Comparison of ENCODE assay signal across 23 mouse cellular contexts in genomic region chr8:90837440-90837839, GRCm38 (mm10). TPM values are rescaled to one million over a fixed set of nuclear protein-coding genes. Genes with fewer than 3 reads are reported as not detected.
DNase-seq lines count a peak whose midpoint lies in the region; ATAC-seq and TF ChIP-seq lines count a peak whose summit lies in the region.
"Had no signal": no experiment of that assay in that cellular context is flagged by ENCODE, and none has a peak within 500 bp of the region (broad histone marks: within the 10 kb centered on the region; RNA-seq: fewer than 3 reads in every experiment).

No protein-coding gene starts in this region.

- peak; percentile 94 for ATAC-seq in frontal cortex, adult (ENCODE audit: low TSS enrichment)
- ATAC-seq: CD4-positive, CD25-positive, alpha-beta regulatory T cell, adult 4 months; forebrain, embryonic 13.5 days; forebrain, embryonic 15.5 days; forebrain, postnatal 0 days had no signal

- H3K9ac ChIP-seq in CH12.LX (ENCODE audit: insufficient read depth, low read depth): peak overlapping the region; percentile 64
- H3K9ac ChIP-seq: embryonic facial prominence, embryonic 12.5 days; forebrain, embryonic 13.5 days; forebrain, embryonic 15.5 days; forebrain, postnatal 0 days had no signal

- TF ChIP-seq CTCF in CH12.LX (conservative IDR thresholded peaks at IDR 0.05 in 1 of 2, IDR thresholded peaks at IDR 0.05 in 1 of 2; ENCODE audit: low read depth in 2 of 2, low read length in 2 of 2): no peak

- peak overlapping the region; percentile 17; the same call in 1 of the 2 replicates for H3K27ac ChIP-seq in CH12.LX (ENCODE audit: insufficient read depth, low read depth)
- H3K27ac ChIP-seq: embryonic facial prominence, embryonic 10.5 days; embryonic facial prominence, embryonic 12.5 days; forebrain, embryonic 13.5 days; forebrain, embryonic 15.5 days had no signal

- no peaks in the 10 kb centered on the region for H3K9me3 ChIP-seq in CH12.LX (replicated peaks; ENCODE audit: low read length)
- H3K9me3 ChIP-seq: embryonic facial prominence, embryonic 10.5 days; embryonic facial prominence, embryonic 12.5 days; forebrain, embryonic 13.5 days; forebrain, embryonic 15.5 days had no signal

- in situ Hi-C loops in CH12.LX (cut with MboI; ENCODE audit: low pct_ligation_motif_present, low pct_unique_long_range_greater_than_20kb, low sequenced_read_pairs): loop anchor here (5.0 kb wide), 1 partner anchor 35 kb away; no protein-coding TSS in a partner anchor

- no peaks in the 10 kb centered on the region for H3K27me3 ChIP-seq in CH12.LX (replicated peaks)
- H3K27me3 ChIP-seq: embryonic facial prominence, embryonic 12.5 days; forebrain, embryonic 13.5 days; forebrain, embryonic 15.5 days had no signal

- peaks cover 38% of the 10 kb centered on the region for H3K79me2 ChIP-seq in CH12.LX (replicated peaks; ENCODE audit: control insufficient read depth, extremely low read depth, insufficient read depth, poor library complexity, severe bottlenecking)

- no peak for TF ChIP-seq RAD21 in CH12.LX (IDR thresholded peaks at IDR 0.05; ENCODE audit: low read depth, low read length)

- peak overlapping the region in 1 of 3 experiments; percentile 20 for H3K4me3 ChIP-seq in CH12.LX (replicated peaks in 1 of 3; ENCODE audit: low read depth in 2 of 3, low read length in 2 of 3, poor library complexity in 1 of 3)
- H3K4me3 ChIP-seq: embryonic facial prominence, embryonic 10.5 days; embryonic facial prominence, embryonic 12.5 days; forebrain, embryonic 13.5 days; forebrain, embryonic 15.5 days had no signal

- peaks cover 23 to 73% of the 10 kb centered on the region in 2 experiments for H3K4me1 ChIP-seq in CH12.LX (ENCODE audit: control insufficient read depth in 1 of 2, insufficient read depth in 2 of 2)
- H3K4me1 ChIP-seq: embryonic facial prominence, embryonic 12.5 days; forebrain, embryonic 15.5 days had no signal

- no peak for TF ChIP-seq POLR2A in CH12.LX (IDR thresholded peaks at IDR 0.05; ENCODE audit: low read depth, low read length)

- dilution Hi-C loops in CH12.LX (cut with MboI; ENCODE audit: extremely low pct_ligation_motif_present, extremely low pct_unique_long_range_greater_than_20kb, low sequenced_read_pairs): no loop called here

- H3K4me2 ChIP-seq in CH12.LX (ENCODE audit: insufficient read depth, low read depth, poor library complexity, severe bottlenecking): peak overlapping the region; percentile 80
- H3K4me2 ChIP-seq: embryonic facial prominence, embryonic 12.5 days; forebrain, embryonic 13.5 days; forebrain, embryonic 15.5 days had no signal

- no peak for TF ChIP-seq EP300 in CH12.LX (IDR thresholded peaks at IDR 0.05; ENCODE audit: low read length)

- no peak for DNase-seq in frontal cortex, postnatal 36 days (ENCODE audit: low spot score in 2 of 2)
- no peak for DNase-seq in CH12.LX (ENCODE audit: extremely low read depth)
- DNase-seq in telencephalon, adult 2 months (ENCODE audit: low read depth, low spot score): peak; percentile 72
- no peak for DNase-seq in adrenal gland, adult (ENCODE audit: inconsistent age in 2 of 2, low spot score in 1 of 2)
- DNase-seq: adrenal gland, adult 8-10 months; adrenal gland, postnatal 14 days; adrenal gland, postnatal 36 days; B cell, adult 2 months; cerebellum, adult 11 months; cerebellum, adult 18-20 months; cerebellum, adult 8-10 months; cerebellum, postnatal 10 days; cerebellum, postnatal 25 days; forebrain, postnatal 0 days had no signal

- peaks cover 6 to 8% of the 10 kb centered on the region in 2 experiments for H3K36me3 ChIP-seq in CH12.LX (replicated peaks in 1 of 2; ENCODE audit: control insufficient read depth in 1 of 2, insufficient read depth in 1 of 2, low read length in 1 of 2)
- H3K36me3 ChIP-seq: embryonic facial prominence, embryonic 10.5 days; embryonic facial prominence, embryonic 12.5 days; forebrain, embryonic 15.5 days had no signal

TF ChIP-seq in CH12.LX, 34 proteins besides CTCF, POLR2A, EP300 and RAD21:
- no peak for TF ChIP-seq KAT2A (IDR thresholded peaks at IDR 0.05; ENCODE audit: insufficient replicate concordance, low read length)
- TF ChIP-seq ZNF384 (IDR thresholded peaks at IDR 0.05; ENCODE audit: low read depth, low read length): no peak
- no peak for TF ChIP-seq ETS1 (conservative IDR thresholded peaks at IDR 0.05; ENCODE audit: low read depth, low read length)
- TF ChIP-seq SIN3A (IDR thresholded peaks at IDR 0.05; ENCODE audit: low read length): no peak
- TF ChIP-seq IRF4 (IDR thresholded peaks at IDR 0.05; ENCODE audit: low read depth, low read length): no peak
- no peak for TF ChIP-seq TBP (conservative IDR thresholded peaks at IDR 0.05; ENCODE audit: low read depth, low read length)
TF ChIP-seq in CH12.LX: peak in this region for 0.

RNA-seq across cellular contexts. Expression of gene Chd9, which starts 9.3 kb away (rescaled TPM):
- total RNA-seq in CH12.LX (2012; rRNA removed) (15.1 and 17.2 TPM in 2 replicates), CH12.LX (2014; rRNA removed) (11.8 and 12.7 TPM in 2 replicates)
- 52.5 and 188 TPM in 2 replicates for polyA plus RNA-seq in CH12.LX (2012; ENCODE audit: insufficient read length, low read depth)

RNA-seq across cellular contexts. Expression of gene Gm19935, which starts 20.2 kb away (rescaled TPM):
- total RNA-seq in CH12.LX (2012; rRNA removed) (not detected in 2 replicates), CH12.LX (2014; rRNA removed) (not detected in 2 replicates)
- not detected in 2 replicates for polyA plus RNA-seq in CH12.LX (2012; ENCODE audit: insufficient read length, low read depth)
- total RNA-seq: adrenal gland, adult 18-20 months; adrenal gland, postnatal 14 days; adrenal gland, postnatal 36 days; MEL had no signal
- polyA plus RNA-seq: CD4-positive, CD25-positive, alpha-beta regulatory T cell, adult 4 months; embryonic facial prominence, embryonic 10.5 days; embryonic facial prominence, embryonic 12.5 days; forebrain, embryonic 11.5 days; forebrain, embryonic 13.5 days had no signal
